Mouse (Mus musculus) heart, embryonic 15.5 days (tissue): ENCODE results near the gene Creb5. TPM values are rescaled to one million over a fixed set of nuclear protein-coding genes. Genes with fewer than 3 reads are reported as not detected.

Experiments
- ATAC-seq: fragments of 200-750 bp; cut with Nextera tagmentation; replicated peaks from 2 replicates; pipeline ENCODE4 v1.8.0; 2017; ENCODE audit warnings: low read depth, moderate TSS enrichment; ENCODE audit not compliant: insufficient number of reproducible peaks, insufficient read depth, low FRiP score
- H3K27ac ChIP-seq: fragments of 300-500 bp; sonication (generic); 2 replicates; pipeline ENCODE4 v1.5.1; 2015; ENCODE audit warnings: mild to moderate bottlenecking, inconsistent platforms
- H3K27me3 ChIP-seq: fragments of 300-500 bp; sonication (generic); 2 replicates; pipeline ENCODE4 v1.6.1; 2015; ENCODE audit warnings: inconsistent platforms
- H3K36me3 ChIP-seq: fragments of 300-500 bp; sonication (generic); 2 replicates; pipeline ENCODE4 v1.6.1; 2015; ENCODE audit warnings: mild to moderate bottlenecking, inconsistent platforms
- H3K4me1 ChIP-seq: fragments of 300-500 bp; sonication (generic); replicated peaks from 2 replicates; pipeline ENCODE4 v1.6.1; 2015; ENCODE audit warnings: inconsistent platforms
- H3K4me2 ChIP-seq: fragments of 300-500 bp; sonication (generic); 2 replicates; pipeline ENCODE4 v1.6.1; 2015; ENCODE audit warnings: inconsistent platforms, mild to moderate bottlenecking, moderate library complexity
- H3K4me3 ChIP-seq: fragments of 300-500 bp; sonication (generic); 2 replicates; pipeline ENCODE4 v1.5.1; 2015; ENCODE audit warnings: mild to moderate bottlenecking, inconsistent platforms
- H3K9ac ChIP-seq: fragments of 300-500 bp; sonication (generic); 2 replicates; pipeline ENCODE4 v1.6.1; 2015; ENCODE audit warnings: mild to moderate bottlenecking, inconsistent platforms
- H3K9me3 ChIP-seq: fragments of 300-500 bp; sonication (generic); replicated peaks from 2 replicates; pipeline ENCODE4 v1.6.1; 2016; ENCODE audit warnings: inconsistent platforms
- WGBS: fragments of 180-500 bp; shearing (Covaris S2); methylation state at CpG from one replicate; pipeline ENCODE4 v1.1.7; 2015; ENCODE audit warnings: mixed read lengths; 5-methylcytosine and 5-hydroxymethylcytosine counted together
- polyA plus RNA-seq: library from polyadenylated mRNA; unstranded; fragments of >200 nt; fragmentation: Nextera tagmentation; extraction: Ambion mirVana; gene quantifications from 2 replicates; pipeline ENCODE4 v1.2.1, GENCODE M21; 2015

Gene Creb5
- polyA plus RNA-seq, 1 experiment from 2014 or later, result 30.9 TPM

DNA sequence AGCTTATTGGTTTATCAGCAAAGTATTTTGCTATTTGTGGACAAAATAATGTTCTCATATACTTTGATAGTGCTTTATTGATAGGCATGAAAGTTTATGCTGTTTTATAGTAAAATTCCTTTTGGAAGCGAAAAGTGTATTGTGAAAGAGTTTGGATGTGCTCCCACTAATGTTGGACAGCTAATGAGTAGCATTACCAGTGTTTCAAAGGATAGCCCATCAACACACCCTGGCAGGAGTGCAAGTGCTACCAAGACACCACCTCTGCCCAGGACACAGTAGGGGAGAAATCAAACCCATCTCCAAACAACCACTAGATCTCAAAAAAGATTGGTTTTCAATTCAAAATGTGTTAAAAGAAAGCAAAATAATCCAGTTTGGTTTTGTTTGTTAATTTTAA lies 403.9 kb downstream of the Creb5 start:
- H3K36me3 ChIP-seq, result peaks cover 16% of the 10 kb centered on the region; the same call in 1 of the 2 replicates
- H3K9ac ChIP-seq, result no peak overlapping the region
- ATAC-seq, result no peak
- H3K27me3 ChIP-seq, result no peaks in the 10 kb centered on the region
- no peak overlapping the region for H3K4me2 ChIP-seq
- no peaks in the 10 kb centered on the region; the same call in 1 of the 2 replicates for H3K4me1 ChIP-seq
- WGBS, result 78% methylated on average over 1 of the region's 1 CpGs
- no peak overlapping the region for H3K27ac ChIP-seq
- no peak overlapping the region for H3K4me3 ChIP-seq
- H3K9me3 ChIP-seq, result no peaks in the 10 kb centered on the region

DNA sequence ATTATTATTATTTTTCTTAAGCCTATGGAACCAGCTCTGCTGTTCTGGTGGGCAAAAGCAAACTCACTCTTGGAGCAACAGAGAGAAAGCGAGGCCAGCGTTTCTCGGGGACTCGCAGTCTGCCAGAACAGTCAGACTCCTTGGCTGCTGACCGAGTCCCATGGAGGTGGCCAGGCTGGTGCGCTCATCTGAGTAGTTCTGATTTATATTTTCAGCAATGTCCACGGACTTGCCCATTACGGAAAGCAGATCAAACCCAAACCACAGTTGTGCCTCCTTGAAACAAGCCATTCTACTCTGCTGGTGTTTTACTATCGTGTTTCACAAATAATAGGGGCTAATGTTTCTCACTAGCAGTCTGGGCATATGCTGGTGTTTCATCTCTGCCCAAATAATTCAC lies 408.1 kb downstream of the Creb5 start:
- Histone ChIP-seq H3K4me1 (no peaks in the 10 kb centered on the region; the same call in 1 of the 2 replicates), H3K27ac (no peak overlapping the region), H3K27me3 (no peaks in the 10 kb centered on the region), H3K4me3 (no peak overlapping the region), H3K36me3 (peaks cover 9% of the 10 kb centered on the region; the same call in 1 of the 2 replicates), H3K4me2 (no peak overlapping the region), H3K9ac (no peak overlapping the region), H3K9me3 (no peaks in the 10 kb centered on the region)
- no peak for ATAC-seq
- 85% methylated on average over 9 of the region's 9 CpGs for WGBS

DNA sequence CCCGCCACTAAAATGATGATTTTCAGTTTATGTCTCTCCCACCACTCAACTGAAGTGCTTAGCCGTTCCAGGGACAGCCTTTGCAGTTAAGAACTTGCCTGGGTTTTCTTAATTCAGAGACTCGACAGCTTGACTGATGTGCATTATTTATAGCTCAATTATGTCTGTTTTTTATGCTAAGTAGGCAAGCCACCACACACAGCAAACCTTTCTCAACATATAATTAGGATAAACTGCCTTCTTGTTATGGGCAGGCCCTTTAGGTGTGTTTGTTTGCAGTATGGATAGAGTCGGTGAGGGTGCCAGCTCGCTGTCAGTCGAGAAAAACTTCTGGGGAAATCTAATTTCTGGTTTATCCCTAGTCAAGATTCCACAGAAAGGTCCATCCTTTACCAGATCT lies 409.4 kb downstream of the Creb5 start:
- 64% methylated on average over 6 of the region's 6 CpGs for WGBS
- Histone ChIP-seq H3K4me3 (no peak overlapping the region), H3K36me3 (peaks cover 9% of the 10 kb centered on the region; the same call in 1 of the 2 replicates), H3K9me3 (no peaks in the 10 kb centered on the region), H3K9ac (no peak overlapping the region), H3K27me3 (no peaks in the 10 kb centered on the region), H3K4me1 (no peaks in the 10 kb centered on the region), H3K27ac (no peak overlapping the region), H3K4me2 (no peak overlapping the region)
- no peak for ATAC-seq

DNA sequence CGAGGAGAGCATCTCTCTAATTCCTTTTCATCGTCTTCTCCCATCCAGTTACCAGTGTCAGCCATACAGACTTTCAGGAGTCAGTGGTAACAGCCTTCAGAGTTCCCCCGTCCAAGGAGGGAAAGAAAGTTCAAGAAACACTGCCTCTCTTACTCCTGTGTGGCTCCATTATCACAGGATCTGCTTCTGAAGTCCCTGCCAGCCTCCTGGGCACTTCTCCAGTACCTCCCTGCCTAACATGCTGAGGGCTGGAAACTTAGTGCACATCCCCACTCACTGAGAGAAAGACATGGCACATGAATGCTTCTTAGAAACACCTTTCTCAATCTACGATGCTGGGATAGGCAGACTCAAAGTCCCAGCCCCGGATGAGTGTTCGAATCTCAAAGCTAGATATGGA lies 409.9 kb downstream of the Creb5 start:
- no peaks in the 10 kb centered on the region for H3K27me3 ChIP-seq
- H3K4me1 ChIP-seq, result no peaks in the 10 kb centered on the region
- ATAC-seq, result no peak
- no peak overlapping the region for H3K9ac ChIP-seq
- no peaks in the 10 kb centered on the region for H3K9me3 ChIP-seq
- no peak overlapping the region for H3K4me3 ChIP-seq
- WGBS, result 73% methylated on average over 6 of the region's 6 CpGs
- H3K36me3 ChIP-seq, result peaks cover 9% of the 10 kb centered on the region; the same call in 1 of the 2 replicates
- H3K4me2 ChIP-seq, result no peak overlapping the region
- H3K27ac ChIP-seq, result no peak overlapping the region

DNA sequence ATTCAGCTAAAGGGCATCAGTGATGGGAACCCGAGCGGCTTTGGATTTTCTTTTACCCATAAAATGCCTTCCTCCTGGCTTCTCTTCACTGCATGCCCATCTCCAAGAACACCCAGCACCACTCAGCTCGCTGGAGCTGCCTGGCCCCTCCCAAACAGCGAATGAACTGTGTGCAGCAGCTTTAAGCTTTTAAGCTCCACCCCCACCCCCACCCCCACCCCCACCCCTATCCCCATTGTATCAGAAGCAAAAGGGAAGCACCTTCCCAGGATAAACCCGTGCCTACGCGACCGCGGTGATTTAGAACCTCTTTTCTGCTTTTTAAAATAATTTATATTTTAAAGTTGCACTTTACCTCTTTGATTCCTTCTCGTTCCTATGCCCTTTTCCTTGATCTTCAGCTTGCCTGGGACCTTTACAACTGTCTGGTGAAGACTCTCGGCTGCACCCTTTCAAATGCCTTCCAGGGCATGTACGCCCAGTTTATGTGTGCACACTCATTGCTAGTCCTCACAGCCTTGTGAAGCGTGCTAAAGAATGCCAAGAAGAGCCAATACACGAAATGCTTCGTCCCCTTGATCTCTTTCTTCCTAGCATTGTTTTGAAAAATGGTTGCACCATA lies 411.2 kb downstream of the Creb5 start:
- H3K9me3 ChIP-seq, result no peaks in the 10 kb centered on the region
- H3K9ac ChIP-seq, result no peak overlapping the region
- H3K36me3 ChIP-seq, result peaks cover 7% of the 10 kb centered on the region; the same call in 1 of the 2 replicates
- no peak overlapping the region for H3K4me3 ChIP-seq
- H3K27me3 ChIP-seq, result no peaks in the 10 kb centered on the region
- H3K4me2 ChIP-seq, result 0 out of 2 replicates have a peak overlapping the region, but pooled peaks have one; percentile 4
- ATAC-seq, result no peak
- 30% methylated on average over 15 of the region's 15 CpGs for WGBS
- H3K4me1 ChIP-seq, result no peaks in the 10 kb centered on the region
- no peak overlapping the region for H3K27ac ChIP-seq

DNA sequence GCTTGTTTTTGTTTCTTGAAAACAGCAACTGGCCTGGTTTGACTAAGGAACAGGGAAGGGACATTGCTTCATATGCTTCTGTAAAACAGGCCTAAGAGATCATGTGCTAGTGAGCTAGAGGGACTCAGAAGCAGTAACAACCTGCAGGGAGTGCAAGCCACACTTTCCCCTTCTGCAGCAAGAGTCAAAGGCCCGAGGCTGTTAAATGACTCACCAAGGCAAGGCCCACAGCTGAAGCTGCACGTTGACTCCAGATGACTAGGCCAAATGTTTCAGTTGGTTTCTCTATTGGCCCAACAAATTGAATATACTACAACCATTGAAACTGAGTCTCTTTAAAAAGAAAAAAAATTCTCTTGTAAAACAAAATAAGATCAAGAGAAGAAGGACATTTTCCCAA lies 417.4 kb downstream of the Creb5 start:
- no peak for ATAC-seq
- H3K27me3 ChIP-seq, result no peaks in the 10 kb centered on the region
- H3K4me2 ChIP-seq, result no peak overlapping the region
- no peak overlapping the region for H3K9ac ChIP-seq
- no peaks in the 10 kb centered on the region for H3K9me3 ChIP-seq
- H3K4me3 ChIP-seq, result no peak overlapping the region
- H3K36me3 ChIP-seq, result no peaks in the 10 kb centered on the region
- WGBS, result 45% methylated on average over 2 of the region's 2 CpGs
- no peak overlapping the region for H3K27ac ChIP-seq
- no peaks in the 10 kb centered on the region for H3K4me1 ChIP-seq

DNA sequence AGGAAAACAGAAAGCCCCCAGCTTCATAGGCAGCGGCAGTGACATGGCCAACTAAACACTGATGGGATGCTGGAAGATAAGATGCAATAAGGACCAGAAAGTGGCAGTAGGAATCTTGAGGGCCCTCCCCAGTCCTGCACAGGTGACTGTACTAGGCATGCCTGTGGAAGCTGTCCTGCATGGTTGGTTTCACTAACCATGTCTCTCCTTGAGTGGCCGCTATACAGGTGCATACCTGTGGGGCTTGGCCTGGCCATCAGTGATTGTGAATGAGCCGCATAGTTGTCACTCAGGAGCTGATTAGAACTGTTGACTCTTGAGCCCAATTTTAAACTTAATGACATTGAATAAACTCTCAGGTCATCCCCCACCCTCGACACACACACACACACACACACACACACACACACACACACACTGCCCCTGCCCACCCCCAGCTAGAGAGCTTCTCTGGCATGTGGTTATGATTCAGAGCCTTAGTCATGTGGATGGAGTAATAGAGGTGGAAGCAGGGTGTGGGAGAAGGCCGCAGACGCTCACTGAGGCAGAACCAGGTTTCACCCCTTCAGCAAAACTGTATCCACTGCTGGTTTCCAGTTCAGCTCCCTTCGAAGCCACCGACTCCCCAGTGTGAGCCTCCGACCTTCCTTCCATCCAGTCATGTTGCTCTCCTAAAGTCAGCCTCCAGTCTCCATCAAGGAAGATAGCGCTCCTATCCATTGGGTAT lies 419.7 kb downstream of the Creb5 start:
- 79% methylated on average over 10 of the region's 10 CpGs for WGBS
- no peak overlapping the region for H3K4me3 ChIP-seq
- no peak overlapping the region for H3K27ac ChIP-seq
- no peaks in the 10 kb centered on the region for H3K36me3 ChIP-seq
- no peaks in the 10 kb centered on the region for H3K4me1 ChIP-seq
- no peaks in the 10 kb centered on the region for H3K9me3 ChIP-seq
- H3K4me2 ChIP-seq, result no peak overlapping the region
- no peaks in the 10 kb centered on the region for H3K27me3 ChIP-seq
- no peak overlapping the region for H3K9ac ChIP-seq
- ATAC-seq, result no peak

DNA sequence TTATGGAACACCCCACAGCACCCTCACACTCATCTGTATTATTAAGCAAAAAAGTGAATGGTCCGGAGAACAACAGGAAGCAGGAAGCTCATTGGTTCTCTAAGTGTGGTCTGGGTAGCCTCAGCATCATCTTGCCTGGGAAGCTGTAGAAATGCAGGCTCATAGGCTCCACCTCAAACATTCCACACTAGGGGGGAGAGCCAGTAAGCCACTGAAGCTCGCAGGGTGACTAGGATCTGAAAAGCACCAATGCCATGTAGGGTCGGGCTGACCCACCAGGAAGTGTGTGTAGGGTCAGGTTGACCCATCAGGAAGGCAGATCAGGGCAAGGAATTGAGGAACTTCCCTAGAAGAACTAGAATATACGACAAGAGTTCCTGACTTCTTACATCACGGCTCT lies 420.7 kb downstream of the Creb5 start:
- H3K27me3 ChIP-seq, result no peaks in the 10 kb centered on the region
- no peak overlapping the region for H3K4me2 ChIP-seq
- 45% methylated on average over 5 of the region's 5 CpGs for WGBS
- no peaks in the 10 kb centered on the region for H3K4me1 ChIP-seq
- no peak for ATAC-seq
- H3K27ac ChIP-seq, result no peak overlapping the region
- H3K9me3 ChIP-seq, result no peaks in the 10 kb centered on the region
- H3K9ac ChIP-seq, result no peak overlapping the region
- no peaks in the 10 kb centered on the region for H3K36me3 ChIP-seq
- no peak overlapping the region for H3K4me3 ChIP-seq

DNA sequence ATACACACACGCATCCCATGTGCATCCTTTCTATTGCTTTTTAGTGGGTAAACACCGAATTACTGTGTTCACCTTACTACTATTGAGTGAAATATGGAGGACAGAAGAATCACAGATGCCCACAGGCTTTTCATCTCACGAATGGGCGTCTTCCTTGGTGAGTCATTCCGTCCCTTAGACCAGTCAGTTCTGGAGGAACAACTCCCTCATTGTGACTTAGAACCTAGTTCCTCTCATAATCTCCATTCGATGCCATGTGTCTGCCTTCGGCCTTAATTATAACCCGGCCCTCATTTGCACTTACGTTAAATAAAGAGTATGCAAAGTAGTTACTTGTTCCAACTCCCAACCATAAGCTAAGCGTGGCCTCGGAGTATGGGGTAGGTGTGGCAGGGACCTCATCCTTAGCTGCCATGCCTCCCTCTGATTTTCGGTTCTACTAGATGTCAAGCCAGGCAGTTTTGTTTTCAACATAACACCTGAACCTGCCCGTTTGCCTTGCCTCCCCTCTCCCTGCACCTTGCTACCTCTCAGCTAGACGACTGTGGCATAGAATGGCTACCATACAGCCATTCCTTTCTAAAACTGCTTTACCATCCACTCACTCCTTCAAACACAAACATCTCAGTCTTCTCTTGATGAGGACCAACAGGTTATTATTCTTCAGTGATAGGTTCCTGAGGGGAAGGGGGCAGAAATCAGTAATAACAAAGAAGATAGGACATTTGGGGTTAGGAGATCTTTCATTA lies 422.8 kb downstream of the Creb5 start:
- WGBS, result 86% methylated on average over 14 of the region's 14 CpGs
- no peak for ATAC-seq
- Histone ChIP-seq H3K9ac (no peak overlapping the region), H3K27me3 (no peaks in the 10 kb centered on the region), H3K9me3 (no peaks in the 10 kb centered on the region), H3K36me3 (no peaks in the 10 kb centered on the region), H3K4me2 (no peak overlapping the region), H3K4me3 (no peak overlapping the region), H3K4me1 (no peaks in the 10 kb centered on the region), H3K27ac (no peak overlapping the region)

DNA sequence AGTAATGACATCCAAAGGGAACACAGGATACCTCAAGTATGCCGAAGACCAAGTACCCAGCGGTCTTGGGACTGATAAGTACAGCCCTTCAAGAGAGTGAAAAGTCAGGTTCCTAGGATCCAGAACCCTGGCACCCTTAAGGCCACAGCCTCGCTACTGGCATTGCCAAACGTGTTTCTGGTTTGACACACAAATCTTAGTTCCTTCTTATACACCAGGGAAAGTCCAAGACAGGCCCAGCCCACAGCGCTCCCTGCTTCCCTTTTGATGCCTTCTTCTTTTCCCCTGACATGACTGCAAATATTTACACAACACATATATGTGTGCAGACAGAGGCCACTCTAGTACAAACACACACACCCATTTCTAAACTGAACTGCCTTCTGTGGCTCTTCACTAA lies 423.5 kb downstream of the Creb5 start:
- no peak overlapping the region for H3K27ac ChIP-seq
- no peak overlapping the region for H3K4me2 ChIP-seq
- 76% methylated on average over 5 of the region's 5 CpGs for WGBS
- no peaks in the 10 kb centered on the region for H3K27me3 ChIP-seq
- ATAC-seq, result no peak
- no peaks in the 10 kb centered on the region for H3K9me3 ChIP-seq
- H3K4me3 ChIP-seq, result no peak overlapping the region
- no peaks in the 10 kb centered on the region for H3K36me3 ChIP-seq
- H3K4me1 ChIP-seq, result no peaks in the 10 kb centered on the region
- H3K9ac ChIP-seq, result no peak overlapping the region

DNA sequence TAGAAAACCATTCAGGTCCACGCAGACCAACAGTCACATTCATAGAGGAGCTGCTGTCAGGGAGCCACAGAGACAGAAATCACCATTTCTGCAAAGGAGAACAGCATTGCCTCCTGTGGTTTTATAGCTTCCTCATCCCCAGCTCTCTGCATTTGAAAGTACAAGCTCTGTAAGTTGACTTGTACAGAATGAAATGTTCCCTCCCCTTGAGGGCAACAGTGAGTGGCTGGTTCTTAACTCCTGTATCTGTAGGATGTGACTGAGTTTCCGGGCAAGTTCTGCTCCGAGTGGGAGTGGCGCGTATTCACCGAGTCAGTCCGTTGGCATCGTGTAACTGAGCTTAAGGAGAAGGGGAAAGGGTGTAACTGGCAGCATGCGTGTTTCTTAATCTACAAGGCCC lies 426.1 kb downstream of the Creb5 start:
- 74% methylated on average over 9 of the region's 9 CpGs for whole genome bisulfite sequencing
- no peak for ATAC-seq
- H3K4me2 ChIP-seq, result no peak overlapping the region

More for the DNA sequence above, 426.1 kb downstream of the Creb5 start:
- no peaks in the 10 kb centered on the region for H3K4me1 ChIP-seq
- no peaks in the 10 kb centered on the region for H3K9me3 ChIP-seq
- no peak overlapping the region for H3K27ac ChIP-seq
- H3K4me3 ChIP-seq, result no peak overlapping the region
- H3K36me3 ChIP-seq, result no peaks in the 10 kb centered on the region
- no peak overlapping the region for H3K9ac ChIP-seq
- H3K27me3 ChIP-seq, result no peaks in the 10 kb centered on the region
